Mouse (Mus musculus) brain, embryonic 14.5 days (tissue): ENCODE measurements around the gene Sox5.

Experiments used
- CTCF ChIP-seq: fragments of 200-500 bp; IDR thresholded peaks from 2 replicates; pipeline ENCODE4 v1.5.1; 2012; ENCODE audit warnings: inconsistent platforms, mild to moderate bottlenecking, moderate library complexity, borderline replicate concordance; ENCODE audit not compliant: insufficient read depth, insufficient read length; ENCODE audit errors: extremely low read depth
- POLR2A ChIP-seq: fragments of 200-500 bp; IDR thresholded peaks from 2 replicates; pipeline ENCODE4 v1.6.1; 2012; ENCODE audit warnings: mild to moderate bottlenecking, inconsistent platforms, borderline replicate concordance; ENCODE audit not compliant: poor library complexity, insufficient read depth, insufficient read length, severe bottlenecking; ENCODE audit errors: extremely low read depth

GRCm38 (mm10) chr6:144737786-144738185 lies 44.0 kb downstream of the Sox5 start:
- no peak for TF ChIP-seq POLR2A
- no peak for TF ChIP-seq CTCF
